Mouse (Mus musculus): ENCODE results near the gene Fermt3.
A peak's percentile ranks its signal among the peaks of the same experiment; 100 is the strongest.
"Not testable (repeated sequence)": the region's sequence is repeated elsewhere in the genome, so short reads cannot be mapped to it uniquely, and the experiment has no call there.

Gene Fermt3

DNA sequence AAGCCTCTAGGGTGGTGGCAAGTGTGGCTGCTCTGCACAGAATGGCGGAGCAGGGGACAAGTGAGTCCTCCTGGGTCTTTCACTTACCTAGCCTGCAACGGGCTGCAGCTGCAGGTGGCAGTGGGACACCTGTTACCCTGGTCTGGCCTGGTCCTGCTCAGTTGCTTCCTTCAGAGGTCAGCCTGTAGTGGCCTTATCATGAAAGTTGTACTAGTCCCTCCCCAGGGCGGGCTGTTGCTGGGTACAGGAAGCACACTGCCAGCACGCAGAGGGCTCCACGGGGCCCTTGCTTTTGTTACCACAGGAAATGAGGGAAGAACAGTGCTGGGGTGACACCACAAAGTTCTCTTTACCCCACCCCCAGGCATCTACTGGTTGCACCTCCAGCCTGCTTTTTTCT is at the start of gene Fermt3:
Gene Fermt3 (minus strand): TSS at position 279 of the 400 bp plus-strand sequence.
- no peak for DNase-seq (ENCODE audit: extremely low spot score, low spot score)

DNA sequence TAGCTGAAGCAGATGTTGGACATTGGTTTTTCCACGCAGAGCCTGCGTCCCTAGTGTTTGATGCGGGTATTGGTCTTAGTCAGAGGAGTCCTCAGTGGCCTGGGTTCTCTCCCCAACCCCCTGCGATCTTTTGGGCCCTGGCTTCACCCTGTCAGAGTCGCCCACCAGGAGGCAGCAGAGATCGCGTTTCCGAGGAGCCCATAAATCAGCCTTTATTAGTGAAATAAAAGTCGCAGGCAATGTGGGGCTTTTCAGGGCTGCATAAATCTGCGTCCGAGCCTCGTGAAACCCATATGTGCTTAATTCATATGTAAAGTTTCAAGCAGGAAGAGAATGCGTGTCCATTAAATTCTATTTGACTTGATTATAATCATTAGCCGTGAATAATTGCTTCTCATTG is 48.9 kb upstream of the Fermt3 start:
- DNase-seq (ENCODE audit: extremely low spot score, low spot score): peak; percentile 89

DNA sequence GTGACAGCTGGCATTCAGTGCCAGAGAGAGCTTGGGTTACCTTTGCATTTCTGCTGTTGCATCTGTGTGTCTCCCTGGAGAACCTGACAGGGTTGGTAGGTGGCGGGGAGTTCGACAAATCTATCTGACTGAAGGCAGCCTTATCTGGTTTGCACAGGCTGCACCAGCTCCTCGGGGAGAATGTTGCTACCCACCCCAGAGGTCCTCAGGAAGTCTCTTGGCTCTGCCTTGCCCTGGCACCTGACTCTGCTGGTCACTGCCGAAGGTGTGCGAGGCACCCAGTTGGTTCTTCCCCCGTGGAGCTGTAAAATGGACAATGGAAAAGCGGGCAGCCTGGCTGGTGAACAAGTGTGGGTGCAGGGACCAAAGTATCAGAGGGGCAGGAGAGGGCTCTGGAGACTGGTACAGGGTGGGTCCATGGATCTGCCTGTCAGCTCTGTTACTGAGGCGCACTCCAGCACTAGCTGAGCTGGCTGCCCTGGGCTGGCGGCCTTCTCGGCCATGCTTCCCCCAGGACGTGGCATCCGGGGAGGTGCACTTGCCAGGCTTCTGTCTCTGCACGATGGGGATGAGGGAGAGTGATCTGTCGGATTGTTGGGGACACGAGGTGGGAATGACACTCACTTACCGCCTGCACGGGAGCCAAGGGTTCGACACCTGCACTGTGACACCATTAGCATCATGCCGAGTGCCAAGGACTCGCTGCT is 48.2 kb upstream of the Fermt3 start:
- no peak for DNase-seq (ENCODE audit: extremely low spot score, low spot score)

DNA sequence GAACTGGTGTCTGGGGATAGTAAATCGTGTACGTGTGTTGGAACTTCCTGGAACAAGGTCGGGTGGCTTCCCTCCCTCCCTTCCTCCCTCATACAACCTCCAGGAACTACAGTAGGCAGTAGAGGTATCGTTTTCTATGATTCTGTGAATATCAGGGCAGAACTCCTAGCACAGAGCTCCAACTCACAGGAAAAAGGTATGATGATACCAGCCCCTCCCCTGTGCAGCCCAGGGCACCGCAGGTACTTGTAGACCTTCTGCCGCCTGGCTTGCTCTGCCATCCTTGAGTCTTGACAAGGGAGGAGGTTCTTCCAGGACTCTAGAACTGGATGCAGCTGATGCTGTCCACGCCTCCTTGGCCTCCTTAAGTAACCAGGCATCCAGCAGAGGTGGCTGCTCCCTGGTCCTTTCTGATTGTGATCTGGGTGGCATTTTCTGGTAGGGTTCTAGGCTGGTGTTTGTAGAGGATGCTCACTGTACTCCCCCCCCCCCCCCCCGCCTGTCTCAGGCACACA is 47.6 kb upstream of the Fermt3 start:
- DNase-seq (ENCODE audit: extremely low spot score, low spot score): no peak

GRCm38 (mm10) chr19:7066034-7066827 is 47.0 kb upstream of the Fermt3 start:
- DNase-seq (ENCODE audit: extremely low spot score, low spot score): peak; percentile 66

DNA sequence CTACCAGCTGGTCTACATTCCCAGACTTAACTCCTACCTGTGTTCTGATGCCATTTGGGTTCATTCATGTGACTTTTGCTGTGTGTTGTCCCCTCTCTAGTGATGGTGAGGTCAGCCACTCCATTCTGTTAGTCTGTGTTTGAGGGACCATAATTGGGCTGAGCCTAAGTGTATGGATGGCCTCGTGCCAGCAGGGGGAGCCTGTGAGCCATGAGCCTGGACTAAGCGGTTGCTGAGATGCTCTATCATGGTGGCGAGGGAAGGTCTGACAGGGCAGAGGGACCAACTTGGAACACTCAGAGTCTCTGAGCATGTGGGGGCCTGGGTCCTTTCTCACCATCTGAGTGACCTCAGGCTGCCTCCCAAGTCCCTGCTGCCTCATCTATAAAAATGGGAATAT is 45.3 kb upstream of the Fermt3 start:
- peak; percentile 91 for DNase-seq (ENCODE audit: extremely low spot score, low spot score)

GRCm38 (mm10) chr19:7062916-7063315 is 43.6 kb upstream of the Fermt3 start:
- DNase-seq (ENCODE audit: extremely low spot score, low spot score): no peak

DNA sequence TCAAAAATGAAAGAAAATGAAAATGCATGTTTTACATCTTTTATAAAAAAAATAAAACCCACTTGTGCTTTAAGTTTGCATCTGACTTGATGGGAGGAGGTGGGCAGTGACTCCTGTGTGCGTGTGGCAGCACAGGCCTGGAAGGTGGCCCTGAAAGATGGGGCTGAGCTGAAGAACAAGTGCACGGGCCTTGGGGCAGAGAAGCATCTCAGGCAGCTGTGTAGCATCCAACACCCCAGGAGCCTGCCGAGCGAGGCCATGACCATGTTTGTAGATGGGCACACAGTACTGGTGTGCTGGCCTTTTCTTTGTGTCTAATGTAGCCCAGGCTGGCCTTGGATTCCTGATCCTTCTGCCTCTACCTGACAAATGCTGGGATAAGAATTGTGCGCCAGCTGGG is 42.8 kb upstream of the Fermt3 start:
- no peak for DNase-seq (ENCODE audit: extremely low spot score, low spot score)

DNA sequence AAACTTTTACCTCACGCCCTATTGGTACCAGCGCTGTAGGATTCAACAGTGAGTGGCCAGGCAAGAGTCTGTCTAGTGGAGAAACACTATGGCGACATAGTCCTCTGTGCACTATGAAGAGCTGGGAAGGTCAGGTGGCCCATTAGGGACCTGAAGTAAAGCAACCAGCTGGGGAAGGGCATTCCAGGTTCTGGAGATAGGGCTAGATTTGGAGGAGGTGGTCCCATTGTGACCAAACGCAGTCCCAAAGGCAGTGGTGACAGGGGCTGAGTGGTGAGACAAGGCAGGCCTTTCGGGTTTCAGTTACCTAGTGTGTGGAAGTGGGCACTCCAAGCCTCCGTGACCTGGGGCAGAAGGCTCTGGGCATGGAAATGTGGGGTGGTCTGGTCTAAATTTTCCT is 39.3 kb upstream of the Fermt3 start:
- no peak for DNase-seq (ENCODE audit: extremely low spot score, low spot score)

GRCm38 (mm10) chr19:7057722-7058207 is 38.5 kb upstream of the Fermt3 start:
- peak; percentile 85 for DNase-seq (ENCODE audit: extremely low spot score, low spot score)

GRCm38 (mm10) chr19:7057126-7057721 is 38.0 kb upstream of the Fermt3 start:
- DNase-seq (ENCODE audit: extremely low spot score, low spot score): no peak

DNA sequence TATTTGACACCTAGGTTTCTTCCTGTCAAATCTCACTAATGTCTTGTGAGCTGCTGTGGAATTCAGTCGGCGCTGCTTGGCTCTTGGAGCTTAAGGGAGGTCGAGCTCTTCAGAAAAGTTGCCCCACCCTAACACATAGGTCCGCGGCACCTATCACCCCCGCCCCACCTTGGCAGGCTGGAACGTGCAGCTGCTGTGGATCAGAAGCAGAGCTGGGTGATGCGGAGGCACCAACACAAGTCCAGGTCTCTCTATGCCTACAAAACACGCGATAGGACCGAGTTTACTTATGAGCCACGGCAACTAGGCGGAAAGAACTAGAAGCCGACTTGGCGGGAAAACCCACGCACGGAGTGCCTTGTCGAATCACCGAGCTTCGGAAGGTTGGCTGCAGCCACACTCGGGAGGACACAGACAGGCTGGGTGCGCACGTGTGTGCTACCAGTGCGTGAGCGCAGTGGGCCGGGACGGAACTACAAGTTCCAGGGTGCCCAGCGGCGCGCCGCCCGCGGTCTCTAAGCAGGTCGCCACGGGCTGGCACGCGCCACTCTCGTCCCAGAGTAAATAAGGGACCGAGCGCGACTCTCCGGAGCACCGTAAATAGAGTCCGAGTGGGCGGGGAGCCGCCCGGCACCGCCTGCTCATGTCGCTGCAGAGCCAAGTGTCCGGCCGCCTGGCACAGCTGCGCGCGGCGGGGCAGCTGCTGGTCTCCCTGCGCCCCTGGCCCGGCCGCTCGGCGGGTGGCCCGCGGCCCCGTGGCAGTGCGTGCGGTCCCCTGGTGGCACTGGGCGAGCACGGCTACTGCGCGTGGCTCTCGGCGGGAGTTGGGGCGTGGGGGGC is 37.2 kb upstream of the Fermt3 start, which contains the start of gene Macrod1:
Gene Macrod1 (plus strand): TSS at position 563 of the 840 bp plus-strand sequence.
- DNase-seq (ENCODE audit: extremely low spot score, low spot score): peak; percentile 79

DNA sequence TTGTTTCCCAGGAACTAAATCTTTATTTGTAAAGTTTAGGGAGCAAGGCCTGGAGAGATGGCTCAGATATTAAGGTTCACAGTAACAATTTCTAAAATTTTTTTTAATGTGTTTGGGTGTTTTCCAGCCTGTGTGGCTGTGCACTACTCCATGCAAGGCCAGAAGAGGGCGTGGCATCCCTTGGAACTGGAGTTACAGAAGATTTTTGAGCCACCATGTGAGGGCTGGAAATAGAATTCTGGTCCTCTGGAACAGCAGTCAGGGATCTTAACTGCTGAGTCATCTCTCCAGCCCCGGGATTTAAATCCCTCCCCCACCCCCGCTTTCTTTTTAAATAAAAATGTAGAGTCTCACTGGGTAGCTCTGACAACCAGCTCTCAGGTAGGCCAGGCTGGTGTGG is 35.9 kb upstream of the Fermt3 start:
- no peak for DNase-seq (ENCODE audit: extremely low spot score, low spot score)

- DNase-seq (ENCODE audit: extremely low spot score, low spot score): no peak
Measured at GRCm38 (mm10) chr19:7054772-7055171, 35.5 kb upstream of the Fermt3 start.

GRCm38 (mm10) chr19:7053382-7053781 is 34.1 kb upstream of the Fermt3 start:
- not testable (repeated sequence) for DNase-seq (ENCODE audit: extremely low spot score, low spot score)

DNA sequence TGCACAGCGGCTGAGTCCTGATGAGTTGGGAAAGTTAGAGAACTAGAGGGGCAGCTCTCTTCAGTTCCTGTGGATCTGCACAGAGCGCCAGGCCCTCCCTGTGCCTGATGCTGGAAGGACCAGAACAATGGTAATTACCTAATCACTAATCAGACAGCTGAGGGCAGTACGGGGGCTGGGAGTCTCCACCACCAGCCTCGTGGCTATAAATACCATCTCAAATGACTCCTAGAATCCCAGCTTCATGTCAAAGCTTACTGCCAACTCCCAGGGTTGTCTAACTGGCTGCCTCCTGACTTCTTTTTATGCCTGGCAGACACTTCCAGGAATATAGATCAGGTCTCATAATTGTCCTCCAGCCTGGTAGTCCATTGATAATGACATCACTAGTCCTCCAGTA is 25.4 kb upstream of the Fermt3 start:
- DNase-seq (ENCODE audit: extremely low spot score, low spot score): no peak

DNA sequence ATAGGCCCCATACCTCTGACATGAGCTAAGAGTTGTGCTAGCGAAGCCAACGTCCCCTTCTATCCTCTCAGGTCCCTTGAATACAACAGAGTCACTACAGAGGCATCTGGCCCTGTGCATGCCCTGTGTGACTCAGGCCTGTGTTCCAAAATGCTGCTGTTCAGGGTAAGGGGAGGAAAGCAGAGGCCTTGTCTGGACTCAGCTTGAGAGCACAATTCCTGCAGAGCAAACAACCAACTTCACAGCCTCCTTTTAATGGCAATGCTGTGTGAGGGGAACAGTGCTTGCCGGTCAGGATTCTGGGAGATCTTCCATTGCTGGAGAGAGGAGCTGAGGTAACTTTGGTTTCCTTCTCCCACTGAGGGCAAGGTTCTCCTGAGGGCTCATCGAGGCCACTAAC is 25.0 kb upstream of the Fermt3 start:
- DNase-seq (ENCODE audit: extremely low spot score, low spot score): no peak

DNA sequence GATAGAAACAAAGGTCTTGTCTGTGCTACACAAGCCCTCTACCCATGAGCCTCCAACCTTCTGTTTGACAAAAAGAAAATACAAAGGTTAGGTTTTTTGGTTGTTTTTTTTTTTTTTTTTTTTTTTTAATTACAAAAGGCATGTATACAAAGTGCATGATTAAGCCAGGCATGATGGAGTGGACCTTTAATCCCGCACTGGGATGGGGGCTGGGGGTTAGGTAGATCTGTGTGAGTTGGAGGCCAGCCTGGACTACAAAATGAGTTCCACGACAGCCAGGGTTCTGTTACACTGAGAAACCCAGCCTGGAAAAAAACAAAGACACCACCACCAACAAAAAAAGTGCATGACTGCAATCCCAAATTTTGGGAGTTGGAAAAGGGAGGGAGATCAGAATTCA is 21.9 kb upstream of the Fermt3 start:
- DNase-seq (ENCODE audit: extremely low spot score, low spot score): no peak

- no peak for DNase-seq (ENCODE audit: extremely low spot score, low spot score)
Measured at GRCm38 (mm10) chr19:7040637-7041130, 21.4 kb upstream of the Fermt3 start.

- DNase-seq (ENCODE audit: extremely low spot score, low spot score): peak; percentile 97
Measured at GRCm38 (mm10) chr19:7039841-7040636, 20.8 kb upstream of the Fermt3 start, which contains the start of gene Stip1. TSS of gene Stip1 (minus strand) at chr19:7039967.

Data from neural tube, embryonic 10.5 days (tissue).